Mouse (Mus musculus) right cerebral cortex, adult 2 months (tissue): ENCODE measurements around the gene Tcf12.

Experiments
- DNase-seq, 2 experiments: peaks; one replicate each; pipeline ENCODE4 v3.0.0; 2021 to 2022; ENCODE audit warnings: low spot score in 2 of 2

The Tcf12 gene

GRCm38 (mm10) chr9:71982826-71983225 lies 128.8 kb downstream of the Tcf12 start:
- DNase-seq, result no peak

- DNase-seq, result no peak
Observed at GRCm38 (mm10) chr9:71981071-71981470, 130.6 kb downstream of the Tcf12 start.

GRCm38 (mm10) chr9:71980579-71980978 lies 131.1 kb downstream of the Tcf12 start:
- no peak for DNase-seq

GRCm38 (mm10) chr9:71978886-71979285 lies 132.8 kb downstream of the Tcf12 start:
- DNase-seq, result no peak

GRCm38 (mm10) chr9:71976034-71976433 lies 135.6 kb downstream of the Tcf12 start:
- DNase-seq, result peak in 1 of 2 experiments; percentile 22

- DNase-seq, result no peak
Observed at GRCm38 (mm10) chr9:71975141-71975540, 136.5 kb downstream of the Tcf12 start.

- no peak for DNase-seq
Observed at GRCm38 (mm10) chr9:71974541-71974959, 137.1 kb downstream of the Tcf12 start.

- no peak for DNase-seq
Observed at GRCm38 (mm10) chr9:71964039-71964438, 147.6 kb downstream of the Tcf12 start.

- no peak for DNase-seq
Observed at GRCm38 (mm10) chr9:71960026-71960396, 151.7 kb downstream of the Tcf12 start.

- peak; percentile 18 to 24 for DNase-seq
Observed at GRCm38 (mm10) chr9:71959259-71960025, 152.2 kb downstream of the Tcf12 start.

- DNase-seq, result no peak
Observed at GRCm38 (mm10) chr9:71953217-71953616, 158.5 kb downstream of the Tcf12 start.

GRCm38 (mm10) chr9:71952621-71953076 lies 159.0 kb downstream of the Tcf12 start:
- no peak for DNase-seq

- DNase-seq, result no peak
Observed at GRCm38 (mm10) chr9:71951926-71952325, 159.7 kb downstream of the Tcf12 start.

GRCm38 (mm10) chr9:71951341-71951740 lies 160.3 kb downstream of the Tcf12 start:
- no peak for DNase-seq

- no peak for DNase-seq
Observed at GRCm38 (mm10) chr9:71944801-71945200, 166.9 kb downstream of the Tcf12 start.

GRCm38 (mm10) chr9:71942424-71942823 lies 169.2 kb downstream of the Tcf12 start:
- no peak for DNase-seq

GRCm38 (mm10) chr9:71940016-71940415 lies 171.7 kb downstream of the Tcf12 start:
- no peak for DNase-seq

- DNase-seq, result no peak
Observed at GRCm38 (mm10) chr9:71936199-71936598, 175.5 kb downstream of the Tcf12 start.

- no peak for DNase-seq
Observed at GRCm38 (mm10) chr9:71934833-71935232, 176.8 kb downstream of the Tcf12 start.

GRCm38 (mm10) chr9:71931965-71932364 lies 179.7 kb downstream of the Tcf12 start:
- DNase-seq, result no peak

- no peak for DNase-seq
Observed at GRCm38 (mm10) chr9:71931358-71931715, 180.3 kb downstream of the Tcf12 start.

GRCm38 (mm10) chr9:71930431-71931357 lies 181.0 kb downstream of the Tcf12 start:
- no peak for DNase-seq

GRCm38 (mm10) chr9:71916662-71916953 lies 195.1 kb downstream of the Tcf12 start:
- no peak for DNase-seq
